Mouse (Mus musculus) erythroblast, embryonic 14.5 days (primary cell): ENCODE data around the gene Bend5.

ENCODE experiments used
- GATA1 ChIP-seq: IDR thresholded peaks from 2 replicates; pipeline ENCODE4 v1.6.1; 2012; ENCODE audit warnings: low read length, inconsistent platforms, mixed read lengths
- TAL1 ChIP-seq: IDR thresholded peaks from 3 replicates; pipeline ENCODE4 v1.6.1; 2012; ENCODE audit warnings: low read length, inconsistent platforms, mixed read lengths

DNA sequence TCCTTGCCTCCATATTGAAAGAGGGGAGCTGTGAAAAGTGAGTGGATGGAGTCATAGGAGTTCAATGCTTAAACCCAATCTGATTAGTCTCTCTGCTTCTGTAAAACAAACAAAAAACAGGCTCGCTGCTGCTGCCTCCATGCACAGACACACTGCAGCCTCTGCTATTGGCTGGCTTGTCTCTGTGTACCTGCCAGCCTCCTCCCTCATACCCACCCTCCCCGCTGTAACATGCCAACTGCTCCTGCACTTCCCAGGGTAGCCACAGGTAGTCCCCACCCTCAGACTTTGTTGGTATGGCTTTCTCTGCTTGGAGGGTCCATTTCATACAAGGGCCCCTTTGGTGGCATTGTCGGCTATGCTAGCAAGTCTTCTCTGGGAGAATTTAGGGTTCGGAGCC is 62.7 kb downstream of the Bend5 start:
- no peak for TF ChIP-seq TAL1
- TF ChIP-seq GATA1 = no peak
